Mouse (Mus musculus): ENCODE measurements around the gene Mylpf.
"Not testable (repeated sequence)": the region's sequence is repeated elsewhere in the genome, so short reads cannot be mapped to it uniquely, and the experiment has no call there.

Gene Mylpf

DNA sequence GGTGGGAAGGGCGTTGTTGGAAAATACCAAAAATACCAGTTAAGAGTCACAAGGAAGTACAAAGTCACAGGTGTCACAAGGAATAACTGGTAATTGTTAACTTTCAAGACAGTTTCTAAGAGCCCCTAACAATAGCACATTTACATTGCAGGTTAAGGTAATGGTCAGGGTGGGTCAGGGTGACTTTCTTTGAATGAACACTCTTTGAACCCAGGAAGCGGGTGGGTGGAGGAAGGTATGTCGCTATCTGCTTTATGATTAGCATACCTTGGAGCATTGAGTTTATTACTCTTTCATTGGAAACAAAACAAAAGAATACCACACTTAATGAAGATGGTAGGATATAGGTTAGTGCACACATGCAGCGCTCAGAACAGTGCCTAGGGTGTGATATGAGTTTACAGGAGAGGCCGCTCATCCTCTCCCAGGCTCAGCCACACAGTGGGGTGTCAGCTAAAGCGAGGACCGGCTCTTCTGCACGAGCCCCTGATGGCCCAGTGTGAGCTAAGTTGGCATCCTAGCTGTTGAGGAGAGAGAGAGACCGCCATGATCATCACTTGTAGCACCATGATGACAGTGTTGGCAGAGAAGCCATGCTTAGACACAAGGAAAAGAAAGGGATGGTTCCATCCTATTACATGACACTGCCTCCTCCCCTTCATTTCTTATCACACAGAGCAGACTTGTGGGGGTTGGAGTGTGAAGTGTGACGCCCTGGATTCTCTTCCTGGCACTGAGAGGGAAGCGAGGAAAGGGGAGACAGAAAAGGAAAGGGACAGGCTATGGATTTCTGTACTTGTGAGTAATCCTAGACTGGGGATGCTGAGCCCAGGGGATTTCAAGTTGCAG lies 16.7 kb downstream of the Mylpf start:
- DNase-seq (ENCODE audit: extremely low spot score, low spot score), result no peak

DNA sequence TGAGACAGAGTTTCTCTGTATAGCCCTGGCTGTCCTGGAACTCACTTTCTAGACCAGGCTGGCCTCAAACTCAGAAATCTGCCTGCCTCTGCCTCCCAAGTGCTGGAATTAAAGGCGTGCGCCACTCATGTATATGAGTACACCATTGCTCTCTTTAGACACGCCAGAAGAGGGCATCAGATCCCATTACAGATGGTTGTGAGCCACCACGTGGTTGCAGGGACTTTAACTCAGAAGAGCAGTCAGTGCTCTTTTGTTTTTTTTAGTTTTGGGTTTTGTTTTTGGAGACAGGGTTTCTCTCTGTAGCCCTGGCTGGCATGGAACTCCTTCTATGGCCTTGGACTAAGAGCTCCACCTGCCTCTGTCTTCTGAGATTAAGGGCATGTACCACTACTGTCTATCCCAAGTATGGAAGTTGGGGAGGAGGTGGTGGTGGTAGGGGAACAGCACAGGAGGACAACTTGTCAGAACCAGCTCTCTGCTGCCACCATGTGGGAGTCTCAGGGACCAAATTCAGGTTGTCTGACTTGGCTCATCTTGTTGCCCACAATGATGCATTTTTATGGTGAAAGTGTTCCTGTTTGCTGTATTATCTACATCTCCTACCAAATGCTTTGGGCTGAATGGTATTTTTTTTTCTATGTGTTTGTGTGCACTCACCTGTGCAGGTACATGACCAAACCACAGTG lies 20.1 kb downstream of the Mylpf start:
- DNase-seq (ENCODE audit: extremely low spot score, low spot score), result peak; percentile 58

GRCm38 (mm10) chr7:127231376-127231775 lies 22.7 kb downstream of the Mylpf start:
- DNase-seq (ENCODE audit: extremely low spot score, low spot score), result no peak

DNA sequence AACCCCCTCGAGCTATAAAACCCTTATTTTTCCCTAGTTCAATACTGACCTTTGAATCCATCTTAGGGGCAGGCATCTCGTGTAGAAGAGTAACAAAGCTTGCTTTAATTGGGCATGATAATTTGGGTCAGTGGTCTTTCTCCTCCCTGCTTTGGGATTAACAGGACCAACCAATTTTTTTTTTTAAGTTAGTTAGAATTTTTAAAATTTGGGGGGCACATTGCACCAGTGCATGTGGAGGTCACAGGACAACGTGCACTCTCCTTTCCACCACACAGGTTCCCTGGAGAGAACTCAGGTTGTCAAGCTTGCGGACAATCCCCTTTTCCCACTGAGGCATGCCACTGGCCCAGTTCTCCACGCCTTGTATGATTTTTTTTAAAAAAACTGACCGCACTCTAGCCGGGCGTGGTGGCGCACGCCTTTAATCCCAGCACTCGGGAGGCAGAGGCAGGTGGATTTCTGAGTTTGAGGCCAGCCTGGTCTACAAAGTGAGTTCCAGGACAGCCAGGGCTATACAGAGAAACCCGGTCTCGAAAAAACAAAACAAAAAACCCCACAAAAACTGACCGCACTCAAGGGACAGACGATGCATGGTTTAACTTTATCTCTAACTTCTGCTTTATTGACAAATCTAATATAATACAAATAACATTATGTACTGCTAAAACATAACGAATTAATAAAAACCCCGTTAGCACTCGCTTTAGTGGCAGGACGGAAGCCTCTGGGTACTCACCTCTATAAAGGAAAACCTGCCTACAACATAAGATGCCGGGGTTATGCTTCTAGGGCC lies 23.3 kb downstream of the Mylpf start:
- DNase-seq (ENCODE audit: extremely low spot score, low spot score), result no peak

DNA sequence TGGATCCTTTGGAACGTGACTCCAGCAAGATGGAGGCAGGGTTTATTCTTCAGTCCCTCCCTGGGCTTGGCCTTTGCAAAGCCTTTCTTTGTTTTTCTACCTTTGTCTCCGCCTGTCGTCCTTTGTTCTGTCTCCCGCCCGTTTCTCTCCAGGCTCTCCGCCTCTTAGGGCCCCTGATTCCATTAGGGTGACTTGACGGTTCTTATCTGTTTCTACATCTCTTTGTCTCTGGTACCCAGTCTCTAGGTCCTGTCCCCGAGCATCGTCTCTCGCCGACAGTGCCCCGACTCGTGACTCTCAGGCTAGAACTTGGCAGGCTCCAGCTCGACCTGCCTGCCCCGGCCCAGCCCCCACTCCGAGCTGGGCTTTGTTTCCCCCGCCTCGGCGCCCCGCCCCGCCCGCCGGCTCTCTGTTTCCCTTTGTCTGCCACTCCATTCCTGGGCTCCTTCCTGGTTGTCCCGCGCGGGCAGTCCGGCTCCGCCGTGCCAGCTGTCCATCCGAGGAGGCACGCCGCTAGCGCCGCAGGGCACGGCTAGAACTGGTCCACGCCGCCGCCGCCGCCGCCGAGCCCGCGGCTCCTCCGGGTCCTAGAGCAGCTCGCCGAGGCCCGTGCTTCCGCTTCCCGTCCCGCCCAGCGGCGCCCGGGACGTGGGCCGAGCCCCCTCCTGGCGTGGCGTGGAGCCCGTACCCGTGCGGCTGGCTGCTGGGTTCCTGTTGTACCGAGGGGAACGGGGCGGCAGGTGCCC lies 24.1 kb downstream of the Mylpf start, which contains the start of the genes Zfp553 and Sept1:
Gene Zfp553, plus strand, starts transcription at position 440 of the 746 bp plus-strand sequence.
Gene Sept1, minus strand, starts transcription at position 509 of the 746 bp plus-strand sequence.
- DNase-seq (ENCODE audit: extremely low spot score, low spot score), result peak; percentile 95

DNA sequence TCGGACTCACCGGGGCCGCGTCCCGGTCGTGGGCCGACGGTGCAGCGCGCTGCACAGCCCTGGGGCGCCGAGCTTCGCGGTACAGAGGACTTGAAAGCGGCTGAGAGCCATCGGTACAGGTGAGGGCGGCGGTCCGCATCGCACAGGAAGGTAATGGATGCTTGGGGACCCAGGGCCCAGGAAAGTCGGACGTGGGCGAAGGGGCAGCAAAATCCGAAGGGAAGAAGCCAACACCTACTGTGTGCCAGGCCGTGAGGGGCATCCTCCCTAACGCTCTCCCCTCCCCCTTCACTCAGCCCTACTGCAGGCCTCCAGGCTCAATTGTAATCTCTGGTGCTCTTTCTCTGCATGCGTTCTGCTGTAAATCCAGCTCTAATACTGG lies 24.7 kb downstream of the Mylpf start:
- no peak for DNase-seq (ENCODE audit: extremely low spot score, low spot score)

- DNase-seq (ENCODE audit: extremely low spot score, low spot score), result no peak
These were observed 25.1 kb downstream of the Mylpf start for GRCm38 (mm10) chr7:127233765-127234164.

DNA sequence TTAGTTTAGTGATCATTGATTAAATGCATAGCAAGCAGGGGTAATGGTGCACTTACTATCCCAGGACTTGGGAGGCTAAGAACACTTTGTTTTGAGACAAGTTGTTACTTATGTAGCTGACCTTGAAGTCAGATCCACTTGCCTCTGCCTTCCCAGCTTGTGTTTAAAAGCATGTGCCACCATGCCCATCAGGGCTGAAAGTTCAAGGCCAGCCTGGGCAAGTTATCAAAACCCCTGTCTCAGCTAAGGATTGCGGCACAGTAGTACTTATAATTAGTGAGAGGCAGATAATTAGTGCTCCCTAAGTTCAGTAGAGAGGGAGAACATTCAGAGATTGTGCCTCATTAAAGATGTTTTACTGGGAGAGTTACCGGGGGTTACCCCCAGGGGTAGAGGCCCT lies 26.1 kb downstream of the Mylpf start:
- no peak for DNase-seq (ENCODE audit: extremely low spot score, low spot score)

DNA sequence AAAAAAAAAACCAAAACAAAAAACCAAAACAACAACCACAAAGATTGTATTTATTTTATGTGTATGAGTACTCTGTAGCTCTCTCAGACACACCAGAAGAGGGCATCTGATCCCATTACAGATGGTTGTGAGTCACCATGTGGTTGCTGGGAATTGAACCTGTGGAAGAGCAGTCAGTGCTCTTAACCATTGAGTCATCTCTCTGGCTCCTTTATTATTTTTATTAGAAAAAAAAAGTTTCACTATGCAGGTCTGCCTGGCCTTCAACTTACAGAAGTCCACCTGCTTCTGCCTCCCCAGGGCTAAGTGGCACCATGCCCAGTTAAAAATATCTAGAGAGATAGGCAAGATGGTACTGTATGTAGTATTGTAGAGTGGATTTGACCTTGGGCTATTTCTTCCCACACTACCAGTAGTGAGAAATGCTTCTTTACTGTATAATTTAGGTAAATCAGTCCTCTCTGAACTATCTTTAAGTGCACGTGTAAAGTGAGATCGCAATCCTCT lies 34.7 kb downstream of the Mylpf start:
- DNase-seq (ENCODE audit: extremely low spot score, low spot score), result no peak

DNA sequence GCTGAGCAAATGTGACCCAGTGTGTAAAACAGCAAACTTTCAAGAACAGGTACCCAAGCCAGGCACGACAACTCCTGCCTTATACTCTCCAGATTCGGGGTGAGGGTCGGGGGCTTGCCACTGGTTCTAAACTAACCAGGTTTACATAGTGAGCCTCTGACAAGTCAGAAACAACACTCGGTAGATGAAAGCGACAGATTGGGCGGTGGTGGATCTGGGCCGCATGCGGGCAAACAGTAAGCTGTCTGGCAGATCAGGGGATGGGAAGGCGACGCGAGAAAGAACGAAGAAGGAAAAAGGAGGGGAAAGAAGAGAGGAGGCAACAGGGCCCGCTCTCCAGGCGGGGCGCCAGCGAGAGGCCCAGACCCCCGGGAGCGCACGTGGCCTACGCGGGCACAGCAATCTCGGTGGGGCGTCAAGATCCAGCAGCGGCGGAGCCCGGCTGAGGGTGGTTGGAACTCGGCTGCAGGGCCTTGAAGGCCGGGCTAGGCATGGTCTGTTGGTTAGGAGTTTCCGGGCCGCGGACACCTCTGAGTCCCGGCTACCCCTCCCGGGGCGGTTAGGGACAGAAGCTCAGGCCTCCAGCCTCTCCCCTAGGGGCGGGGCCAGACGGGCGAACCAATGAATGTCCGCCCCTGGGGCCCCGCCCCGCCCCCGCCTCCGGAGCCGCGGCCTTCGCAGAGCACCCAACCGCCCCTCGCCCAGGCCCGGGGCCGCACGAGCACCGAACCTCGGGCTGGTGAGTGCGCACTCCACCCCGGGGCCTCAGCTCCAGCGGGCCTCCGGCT lies 35.4 kb downstream of the Mylpf start, which contains the start of gene Zfp771:
Gene Zfp771, plus strand, starts transcription at position 405 of the 788 bp plus-strand sequence.
- DNase-seq (ENCODE audit: extremely low spot score, low spot score), result peak; percentile 95

- DNase-seq (ENCODE audit: extremely low spot score, low spot score), result no peak
These were observed 36.2 kb downstream of the Mylpf start for GRCm38 (mm10) chr7:127244658-127245510.

DNA sequence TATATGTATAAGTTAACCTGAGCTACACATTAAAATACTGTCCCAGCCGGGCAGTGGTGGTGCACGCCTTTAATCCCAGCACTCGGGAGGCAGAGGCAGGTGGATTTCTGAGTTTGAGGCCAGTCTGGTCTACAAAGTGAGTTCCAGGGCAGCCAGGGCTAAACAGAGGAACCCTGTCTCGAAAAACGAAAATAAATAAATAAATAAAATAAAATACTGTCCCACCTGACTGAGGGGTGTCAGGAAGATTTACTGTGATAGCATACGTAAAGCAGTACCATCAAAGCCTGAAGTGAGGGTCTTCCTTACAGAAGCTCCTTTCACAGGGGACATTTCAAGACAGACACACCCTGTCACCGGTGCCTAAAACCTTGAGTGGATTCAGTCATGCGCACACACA lies 41.8 kb downstream of the Mylpf start:
- not testable (repeated sequence) for DNase-seq (ENCODE audit: extremely low spot score, low spot score)

DNA sequence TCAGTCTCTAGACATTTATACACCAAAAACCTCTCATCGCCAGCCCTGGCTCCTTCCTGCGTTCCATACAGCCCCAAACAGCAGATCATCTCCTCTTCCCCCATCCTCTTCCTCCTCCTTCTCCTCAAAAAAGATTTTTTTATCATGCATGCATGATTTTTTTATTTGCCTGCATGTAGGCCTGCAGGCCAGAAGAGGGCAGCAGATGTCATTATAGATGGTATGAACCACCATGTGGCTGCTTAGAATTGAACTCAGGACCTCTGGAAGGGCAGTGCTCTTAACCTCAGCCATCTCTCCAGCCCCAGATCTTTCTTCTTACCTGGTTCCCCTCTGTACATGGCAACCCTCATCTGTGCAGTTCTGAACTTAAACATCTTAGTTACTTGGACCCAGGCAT lies 43.7 kb downstream of the Mylpf start:
- no peak for DNase-seq (ENCODE audit: extremely low spot score, low spot score)

GRCm38 (mm10) chr7:127253341-127253740 lies 44.7 kb downstream of the Mylpf start:
- DNase-seq (ENCODE audit: extremely low spot score, low spot score), result no peak

GRCm38 (mm10) chr7:127253821-127254769 lies 45.4 kb downstream of the Mylpf start:
- peak; percentile 92 for DNase-seq (ENCODE audit: extremely low spot score, low spot score)

DNA sequence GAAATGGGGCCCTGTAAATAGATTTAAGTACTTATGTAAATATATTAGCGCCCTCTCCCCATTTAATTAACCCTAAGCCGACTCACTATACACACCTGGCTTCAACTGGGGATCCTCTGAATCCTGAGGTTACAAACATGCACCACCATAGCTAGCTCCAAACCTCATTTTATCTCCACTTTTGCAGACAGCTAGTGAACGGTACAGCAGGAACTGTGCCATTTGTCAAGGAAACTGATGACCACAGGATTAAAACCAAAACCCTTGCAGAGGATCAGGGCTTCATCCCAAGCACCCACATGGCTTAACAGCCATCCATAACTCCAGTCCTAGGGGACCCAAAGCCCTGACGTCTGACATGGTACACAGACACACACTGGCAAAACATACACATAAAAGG lies 46.3 kb downstream of the Mylpf start:
- no peak for DNase-seq (ENCODE audit: extremely low spot score, low spot score)

- no peak for DNase-seq (ENCODE audit: extremely low spot score, low spot score)
These were observed 47.3 kb downstream of the Mylpf start for GRCm38 (mm10) chr7:127255965-127256364.

- DNase-seq (ENCODE audit: extremely low spot score, low spot score), result no peak
These were observed 47.8 kb downstream of the Mylpf start for GRCm38 (mm10) chr7:127256518-127256917.
